Mouse (Mus musculus): ENCODE measurements around the gene Mef2a. TPM values are rescaled to one million over a fixed set of nuclear protein-coding genes. Genes with fewer than 3 reads are reported as not detected.
A peak's percentile ranks its signal among the peaks of the same experiment; 100 is the strongest.

The Mef2a gene
- 43.4 and 49.6 TPM in 2 replicates for polyA plus RNA-seq (2012; rRNA removed)

- peak; percentile 97 for DNase-seq (ENCODE audit: low spot score)
These were observed at the start of gene Mef2a for GRCm38 (mm10) chr7:67372729-67373583. Mef2a (minus strand) TSS chr7:67372858.

- no peak for DNase-seq (ENCODE audit: low spot score)
These were observed 49.0 kb upstream of the Mef2a start for GRCm38 (mm10) chr7:67421476-67422186.

GRCm38 (mm10) chr7:67421088-67421475 lies 48.4 kb upstream of the Mef2a start:
- no peak for DNase-seq (ENCODE audit: low spot score)

- DNase-seq (ENCODE audit: low spot score) = no peak
These were observed 47.1 kb upstream of the Mef2a start for GRCm38 (mm10) chr7:67419591-67420314.

GRCm38 (mm10) chr7:67418122-67418521 lies 45.5 kb upstream of the Mef2a start:
- DNase-seq (ENCODE audit: low spot score) = no peak

GRCm38 (mm10) chr7:67414766-67415165 lies 42.1 kb upstream of the Mef2a start:
- no peak for DNase-seq (ENCODE audit: low spot score)

- no peak for DNase-seq (ENCODE audit: low spot score)
These were observed 40.0 kb upstream of the Mef2a start for GRCm38 (mm10) chr7:67412686-67413085.

- DNase-seq (ENCODE audit: low spot score) = no peak
These were observed 34.4 kb upstream of the Mef2a start for GRCm38 (mm10) chr7:67407019-67407418.

GRCm38 (mm10) chr7:67404176-67404575 lies 31.5 kb upstream of the Mef2a start:
- DNase-seq (ENCODE audit: low spot score) = no peak

GRCm38 (mm10) chr7:67402353-67402752 lies 29.7 kb upstream of the Mef2a start:
- DNase-seq (ENCODE audit: low spot score) = no peak

GRCm38 (mm10) chr7:67401379-67401778 lies 28.7 kb upstream of the Mef2a start:
- no peak for DNase-seq (ENCODE audit: low spot score)

GRCm38 (mm10) chr7:67390760-67391159 lies 18.1 kb upstream of the Mef2a start:
- DNase-seq (ENCODE audit: low spot score) = no peak

GRCm38 (mm10) chr7:67390095-67390494 lies 17.4 kb upstream of the Mef2a start:
- DNase-seq (ENCODE audit: low spot score) = no peak

- DNase-seq (ENCODE audit: low spot score) = no peak
These were observed 12.5 kb upstream of the Mef2a start for GRCm38 (mm10) chr7:67384942-67385872.

GRCm38 (mm10) chr7:67380174-67381129 lies 7.8 kb upstream of the Mef2a start:
- no peak for DNase-seq (ENCODE audit: low spot score)

- no peak for DNase-seq (ENCODE audit: low spot score)
These were observed 4.1 kb upstream of the Mef2a start for GRCm38 (mm10) chr7:67376796-67377195.

- no peak for DNase-seq (ENCODE audit: low spot score)
These were observed 1.3 kb upstream of the Mef2a start for GRCm38 (mm10) chr7:67373975-67374374.

- no peak for DNase-seq (ENCODE audit: low spot score)
These were observed 914 bp upstream of the Mef2a start for GRCm38 (mm10) chr7:67373584-67373960.

GRCm38 (mm10) chr7:67371891-67372672 lies 576 bp downstream of the Mef2a start:
- no peak for DNase-seq (ENCODE audit: low spot score)
